Mouse (Mus musculus): ENCODE data around the gene Cpm. TPM values are rescaled to one million over a fixed set of nuclear protein-coding genes. Genes with fewer than 3 reads are reported as not detected.

Cpm gene
- polyA plus RNA-seq, 1 experiment from 2014 or later = 2.8 TPM

Other genes with a start within 250 kb of the Cpm start
- 123 and 126 TPM in 2 replicates for gene Cpsf6, start 249.5 kb upstream of the Cpm start, polyA plus RNA-seq (2015; fragmentation: Nextera tagmentation; extraction: Ambion mirVana)
- 47.1 and 52.5 TPM in 2 replicates for gene Mdm2, start 81.3 kb downstream of the Cpm start, polyA plus RNA-seq (2015; fragmentation: Nextera tagmentation; extraction: Ambion mirVana)
- 29.4 and 32.4 TPM in 2 replicates for gene Slc35e3, start 116.9 kb downstream of the Cpm start, polyA plus RNA-seq (2015; fragmentation: Nextera tagmentation; extraction: Ambion mirVana)
- 31.4 and 33.4 TPM in 2 replicates for gene Nup107, start 163.2 kb downstream of the Cpm start, polyA plus RNA-seq (2015; fragmentation: Nextera tagmentation; extraction: Ambion mirVana)
- 158 TPM in 2 replicates for gene Rap1b, start 216.5 kb downstream of the Cpm start, polyA plus RNA-seq (2015; fragmentation: Nextera tagmentation; extraction: Ambion mirVana)